Mouse (Mus musculus): Measurements from ENCODE around the gene Pcyt1b.

GRCm38 (mm10) chrX:93697596-93697995, 42.9 kb downstream of the Pcyt1b start:
- TF ChIP-seq POLR2A (IDR thresholded peaks at IDR 0.05; ENCODE audit: borderline replicate concordance, control insufficient read depth, low read depth, low read length) = no peak
- no peak for TF ChIP-seq CTCF (IDR thresholded peaks at IDR 0.05; ENCODE audit: control insufficient read depth, insufficient read depth, low read length)
